In genomic region chr8:76901430-76902204, GRCm38 (mm10) we compare ENCODE assay signal across 8 mouse cellular contexts. TPM values are rescaled to one million over a fixed set of nuclear protein-coding genes. Genes with fewer than 3 reads are reported as not detected.
DNase-seq lines count a peak whose midpoint lies in the region; ATAC-seq and TF ChIP-seq lines count a peak whose summit lies in the region.

No protein-coding gene starts in this region.

- H3K27me3 ChIP-seq in heart, embryonic 11.5 days (ENCODE audit: control insufficient read depth, insufficient read depth, low read length), result peaks cover 34% of the 10 kb centered on the region
- peaks cover 62% of the 10 kb centered on the region for H3K27me3 ChIP-seq in kidney, embryonic 15.5 days
- H3K27me3 ChIP-seq in limb, embryonic 15.5 days, result peaks cover 46% of the 10 kb centered on the region
- peaks cover 10% of the 10 kb centered on the region for H3K27me3 ChIP-seq in midbrain, postnatal 0 days (ENCODE audit: insufficient read depth, low read length)

- WGBS in heart, embryonic 11.5 days (ENCODE audit: insufficient replicate concordance), result under 1% methylated on average over 40 of the region's 41 CpGs
- WGBS in kidney, embryonic 15.5 days, result under 1% methylated on average over 41 of the region's 41 CpGs
- WGBS in limb, embryonic 15.5 days, result under 1% methylated on average over 41 of the region's 41 CpGs
- WGBS in midbrain, postnatal 0 days, result under 1% methylated on average over 38 of the region's 41 CpGs

- H3K9me3 ChIP-seq in heart, embryonic 11.5 days (replicated peaks; ENCODE audit: control insufficient read depth, low read length), result no peaks in the 10 kb centered on the region
- no peaks in the 10 kb centered on the region for H3K9me3 ChIP-seq in kidney, embryonic 15.5 days (replicated peaks)
- H3K9me3 ChIP-seq in limb, embryonic 15.5 days, result no peaks in the 10 kb centered on the region
- no peaks in the 10 kb centered on the region for H3K9me3 ChIP-seq in midbrain, postnatal 0 days (ENCODE audit: low read length)

- peak overlapping the region; percentile 72 for H3K4me3 ChIP-seq in heart, embryonic 11.5 days (ENCODE audit: low read depth, low read length)
- H3K4me3 ChIP-seq in kidney, embryonic 15.5 days (replicated peaks), result peak overlapping the region; percentile 68
- peak overlapping the region; percentile 67 for H3K4me3 ChIP-seq in limb, embryonic 15.5 days
- peak overlapping the region; percentile 77 for H3K4me3 ChIP-seq in midbrain, postnatal 0 days (ENCODE audit: low read depth, low read length)

- H3K36me3 ChIP-seq in heart, embryonic 11.5 days (ENCODE audit: control insufficient read depth, insufficient read depth, low read length), result no peaks in the 10 kb centered on the region
- H3K36me3 ChIP-seq in kidney, embryonic 15.5 days, result no peaks in the 10 kb centered on the region
- no peaks in the 10 kb centered on the region for H3K36me3 ChIP-seq in limb, embryonic 15.5 days
- H3K36me3 ChIP-seq in midbrain, postnatal 0 days (ENCODE audit: insufficient read depth, low read length), result no peaks in the 10 kb centered on the region

- TF ChIP-seq CTCF in midbrain, postnatal 0 days (IDR thresholded peaks at IDR 0.05), result no peak

- ATAC-seq in erythroid progenitor cell, adult 5-6 weeks (replicated peaks; ENCODE audit: low FRiP score, poor library complexity, severe bottlenecking), result peak; percentile 39; the same call in 1 of the 2 replicates
- ATAC-seq in heart, embryonic 11.5 days (replicated peaks; ENCODE audit: insufficient number of reproducible peaks, low FRiP score, low TSS enrichment), result peak; percentile 97
- peak; percentile 99 for ATAC-seq in kidney, embryonic 15.5 days (replicated peaks; ENCODE audit: low FRiP score)
- peak; percentile 96 for ATAC-seq in limb, embryonic 15.5 days (ENCODE audit: insufficient number of reproducible peaks, low FRiP score, low TSS enrichment, low read depth)
- ATAC-seq in midbrain, postnatal 0 days (ENCODE audit: low FRiP score), result peak; percentile 97

- H3K4me1 ChIP-seq in heart, embryonic 11.5 days (ENCODE audit: control insufficient read depth, insufficient read depth, low read length), result peaks cover 3% of the 10 kb centered on the region; the same call in 1 of the 2 replicates
- H3K4me1 ChIP-seq in kidney, embryonic 15.5 days, result peaks cover 36% of the 10 kb centered on the region
- peaks cover 33% of the 10 kb centered on the region for H3K4me1 ChIP-seq in limb, embryonic 15.5 days
- peaks cover 2% of the 10 kb centered on the region; the same call in 1 of the 2 replicates for H3K4me1 ChIP-seq in midbrain, postnatal 0 days (ENCODE audit: insufficient read depth, low read length)

- peak overlapping the region; percentile 62 for H3K9ac ChIP-seq in heart, embryonic 11.5 days (ENCODE audit: low read depth, low read length)
- H3K9ac ChIP-seq in kidney, embryonic 15.5 days, result peak overlapping the region; percentile 43; the same call in 1 of the 2 replicates
- peak overlapping the region; percentile 23; the same call in 1 of the 2 replicates for H3K9ac ChIP-seq in limb, embryonic 15.5 days
- peak overlapping the region; percentile 54 for H3K9ac ChIP-seq in midbrain, postnatal 0 days (replicated peaks; ENCODE audit: low read length, poor library complexity, severe bottlenecking)

- DNase-seq in B cell, adult 2 months, result peak; percentile 57 to 58
- DNase-seq in brain, adult 2 months (ENCODE audit: low read depth, low spot score), result peak; percentile 99
- DNase-seq in midbrain, postnatal 0 days (ENCODE audit: low spot score), result peak; percentile 97
- peak; percentile 9 to 77 for DNase-seq in spleen, postnatal 10 days (ENCODE audit: low spot score in 2 of 2)

- no peak overlapping the region for H3K27ac ChIP-seq in heart, embryonic 11.5 days (ENCODE audit: low read depth, low read length)
- H3K27ac ChIP-seq in kidney, embryonic 15.5 days, result no peak overlapping the region
- H3K27ac ChIP-seq in limb, embryonic 15.5 days, result no peak overlapping the region
- H3K27ac ChIP-seq in midbrain, postnatal 0 days (ENCODE audit: low read depth, low read length), result no peak overlapping the region

- H3K4me2 ChIP-seq in heart, embryonic 11.5 days, result peak overlapping the region; percentile 100
- H3K4me2 ChIP-seq in kidney, embryonic 15.5 days, result peak overlapping the region; percentile 95
- peak overlapping the region; percentile 99 for H3K4me2 ChIP-seq in limb, embryonic 15.5 days
- peak overlapping the region; percentile 100 for H3K4me2 ChIP-seq in midbrain, postnatal 0 days (ENCODE audit: low read depth, low read length, poor library complexity, severe bottlenecking)

RNA-seq across cellular contexts. Expression of gene Nr3c2, which starts 2.4 kb away (rescaled TPM):
- not detected in 2 replicates for total RNA-seq in erythroid progenitor cell, adult 5-6 weeks (2015; ENCODE audit: low replicate concordance)
- not detected in 2 replicates for total RNA-seq in erythroid progenitor cell, adult 5-6 weeks (2017; ENCODE audit: low replicate concordance)
- 0.62 and 1.1 TPM in 2 replicates for polyA plus RNA-seq in heart, embryonic 11.5 days (2014; fragmentation: Nextera tagmentation; extraction: Ambion mirVana)
- 3.7 and 5.1 TPM in 2 replicates for polyA plus RNA-seq in kidney, embryonic 15.5 days (2015; fragmentation: Nextera tagmentation; extraction: Ambion mirVana)
- polyA plus RNA-seq in limb, embryonic 15.5 days (2015; fragmentation: Nextera tagmentation; extraction: Ambion mirVana), result 5.0 and 6.0 TPM in 2 replicates
- total RNA-seq in midbrain, postnatal 0 days (2014; rRNA removed), result 6.0 and 6.1 TPM in 2 replicates
- 3.8 and 5.7 TPM in 2 replicates for polyA plus RNA-seq in midbrain, postnatal 0 days (2015; fragmentation: Nextera tagmentation; extraction: Ambion mirVana)

Comparison
In these comparisons a context has a peak if more than half of its experiments do, and no peak if none do; other contexts are left out.
1. DNase-seq: peak in every context shown above with its lines; median percentile 99 in brain, adult 2 months; 97 in midbrain, postnatal 0 days; 58 in B cell, adult 2 months; 43 in spleen, postnatal 10 days.
2. ATAC-seq: peak in every context shown above with its lines; median percentile 99 in kidney, embryonic 15.5 days; 97 in heart, embryonic 11.5 days; 97 in midbrain, postnatal 0 days; 96 in limb, embryonic 15.5 days; 39 in erythroid progenitor cell, adult 5-6 weeks.